Mouse (Mus musculus) cerebellum, adult 2 months (tissue): Measurements from ENCODE around the gene Pipox. TPM values are rescaled to one million over a fixed set of nuclear protein-coding genes. Genes with fewer than 3 reads are reported as not detected.

Source experiments
- DNase-seq, 2 experiments: peaks; one replicate each; pipeline ENCODE4 v3.0.0; 2021
- H3K27ac ChIP-seq: fragments of 200-500 bp; 2 replicates; pipeline ENCODE4 v1.5.1; 2012; ENCODE audit warnings: low read length, control low read depth, inconsistent platforms; ENCODE audit not compliant: insufficient read depth
- H3K27me3 ChIP-seq: fragments of 200-500 bp; 2 replicates; pipeline ENCODE4 v1.6.1; 2012; ENCODE audit warnings: inconsistent platforms, mild to moderate bottlenecking, low read length, moderate library complexity; ENCODE audit not compliant: control insufficient read depth, insufficient read depth
- H3K4me1 ChIP-seq: fragments of 200-500 bp; 2 replicates; pipeline ENCODE4 v1.6.1; 2011; ENCODE audit warnings: low read length; ENCODE audit not compliant: control insufficient read depth, insufficient read depth
- H3K4me3 ChIP-seq: fragments of 200-500 bp; replicated peaks from 2 replicates; pipeline ENCODE3; 2011; ENCODE audit warnings: mild to moderate bottlenecking, low read depth, low read length, control low read depth; ENCODE audit not compliant: insufficient read depth
- CTCF ChIP-seq: fragments of 200-500 bp; IDR thresholded peaks from 2 replicates; pipeline ENCODE4 v1.5.1; 2011; ENCODE audit warnings: low read depth, mild to moderate bottlenecking, control low read depth, low read length, moderate library complexity, borderline replicate concordance; ENCODE audit not compliant: insufficient read depth
- POLR2A ChIP-seq: fragments of 200-500 bp; IDR thresholded peaks from 2 replicates; pipeline ENCODE4 v1.6.1; 2011; ENCODE audit warnings: low read length, control low read depth, borderline replicate concordance; ENCODE audit not compliant: insufficient read depth
- WGBS: fragments of 180-500 bp; shearing (Covaris S2); methylation state at CpG from one replicate; pipeline ENCODE4 v1.1.7; 2018; 5-methylcytosine and 5-hydroxymethylcytosine counted together
- polyA plus RNA-seq: library from polyadenylated mRNA; depleted of rRNA; stranded (reverse); fragments of >200 nt; gene quantifications from 2 replicates; pipeline ENCODE4 v1.2.3, GENCODE M21; 2012

The Pipox gene
- polyA plus RNA-seq, 1 experiment = 9.0 TPM

DNA sequence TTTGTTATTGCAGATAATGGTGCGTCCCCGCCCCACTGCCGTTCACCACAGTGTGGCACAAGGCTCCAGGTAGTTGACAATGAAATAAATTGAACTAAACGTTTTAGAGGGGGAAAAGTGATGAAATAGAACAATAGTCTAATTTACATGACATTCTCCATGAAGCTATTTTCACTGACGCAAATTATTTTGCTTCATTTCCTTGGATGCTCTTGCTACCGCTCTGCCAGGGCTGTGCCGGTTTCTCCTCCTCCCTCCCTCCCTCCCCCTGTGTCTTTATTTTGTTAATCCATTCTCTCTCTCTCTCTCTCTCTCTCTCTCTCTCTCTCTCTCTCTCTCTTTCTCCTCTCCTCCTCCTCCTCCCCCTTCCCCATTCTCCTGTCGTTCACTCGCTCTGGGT, 35.3 kb downstream of the Pipox start:
- Histone ChIP-seq H3K27ac (no peak overlapping the region), H3K4me1 (peaks cover 20% of the 10 kb centered on the region), H3K4me3 (no peak overlapping the region), H3K27me3 (no peaks in the 10 kb centered on the region)
- DNase-seq = no peak
- TF ChIP-seq POLR2A (no peak), CTCF (no peak)
- WGBS = 66% methylated on average over 9 of the region's 9 CpGs

- peaks cover 21% of the 10 kb centered on the region for H3K4me1 ChIP-seq
- H3K27ac ChIP-seq = no peak overlapping the region
- no peak for DNase-seq
- TF ChIP-seq POLR2A (no peak), CTCF (no peak)
- WGBS = 93% methylated on average over 6 of the region's 6 CpGs
- no peaks in the 10 kb centered on the region for H3K27me3 ChIP-seq
- no peak overlapping the region for H3K4me3 ChIP-seq
These were observed 36.8 kb downstream of the Pipox start for GRCm38 (mm10) chr11:77857089-77857488.

DNA sequence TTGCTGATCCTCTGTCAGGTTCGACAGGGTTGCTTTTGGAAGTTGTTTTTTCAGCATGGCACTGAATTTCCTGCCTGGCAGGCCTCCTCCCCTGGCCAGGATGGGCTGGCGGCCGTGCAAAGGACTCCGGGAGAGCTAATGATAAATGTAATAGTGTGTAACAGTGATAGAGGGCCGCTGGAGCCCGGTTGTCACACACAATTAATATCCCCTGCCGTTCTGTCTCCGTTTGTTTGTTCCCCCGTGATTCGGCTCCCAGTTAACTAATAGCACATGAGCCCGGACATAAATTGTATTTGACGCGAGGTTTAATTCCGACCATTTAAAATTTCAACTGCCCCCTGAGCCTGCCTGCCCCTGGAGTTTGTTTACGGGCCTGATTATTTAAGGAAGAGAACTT, 38.5 kb downstream of the Pipox start:
- Histone ChIP-seq H3K4me1 (peaks cover 22% of the 10 kb centered on the region), H3K27ac (no peak overlapping the region), H3K27me3 (no peaks in the 10 kb centered on the region), H3K4me3 (no peak overlapping the region)
- DNase-seq = no peak
- TF ChIP-seq CTCF (no peak), POLR2A (no peak)
- WGBS = 63% methylated on average over 15 of the region's 15 CpGs

GRCm38 (mm10) chr11:77854641-77855040, 39.3 kb downstream of the Pipox start:
- no peak for DNase-seq
- no peak overlapping the region for H3K27ac ChIP-seq
- WGBS = 40% methylated on average over 3 of the region's 3 CpGs
- TF ChIP-seq POLR2A (no peak), CTCF (no peak)
- peaks cover 28% of the 10 kb centered on the region for H3K4me1 ChIP-seq
- H3K4me3 ChIP-seq = no peak overlapping the region
- no peaks in the 10 kb centered on the region for H3K27me3 ChIP-seq

DNA sequence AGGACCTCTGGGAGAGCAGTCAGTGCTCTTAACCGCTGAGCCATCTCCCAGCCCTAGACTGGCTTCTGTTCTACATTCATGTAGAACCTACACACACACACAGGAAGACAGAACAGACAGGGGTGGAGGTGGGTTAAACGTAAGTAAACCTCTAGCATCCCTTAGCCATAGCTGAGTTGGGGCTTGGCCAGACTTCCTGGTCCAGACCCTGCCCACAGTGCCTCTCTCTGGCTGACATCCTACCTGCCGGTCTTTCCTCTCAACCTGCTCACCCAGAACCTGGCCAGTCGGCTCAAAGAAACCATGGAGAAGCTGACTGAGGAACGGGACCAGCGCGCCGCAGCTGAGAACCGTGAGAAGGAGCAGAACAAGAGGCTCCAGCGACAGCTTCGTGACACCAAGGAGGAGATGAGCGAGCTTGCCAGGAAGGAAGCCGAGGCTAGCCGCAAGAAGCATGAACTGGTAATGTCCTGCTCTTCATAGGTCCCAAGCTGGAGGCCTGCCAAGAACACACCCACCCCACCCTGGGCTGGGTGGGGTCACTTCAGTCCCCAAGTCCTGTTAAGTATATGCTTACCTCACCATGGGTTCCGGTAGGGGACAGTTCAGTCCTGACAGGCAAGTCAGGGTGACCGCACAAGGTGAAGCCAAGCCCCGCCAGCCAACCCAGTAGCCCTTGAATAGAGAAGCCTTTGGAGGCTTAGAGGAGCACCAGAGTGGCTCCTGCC, 40.8 kb downstream of the Pipox start:
- Histone ChIP-seq H3K27ac (no peak overlapping the region), H3K4me3 (no peak overlapping the region), H3K27me3 (no peaks in the 10 kb centered on the region), H3K4me1 (peaks cover 32% of the 10 kb centered on the region)
- WGBS = 82% methylated on average over 17 of the region's 17 CpGs
- DNase-seq = no peak
- no peak for TF ChIP-seq CTCF
- no peak for TF ChIP-seq POLR2A

- TF ChIP-seq CTCF (no peak), POLR2A (no peak)
- H3K4me3 ChIP-seq = no peak overlapping the region
- no peak for DNase-seq
- no peaks in the 10 kb centered on the region for H3K27me3 ChIP-seq
- 38% methylated on average over 3 of the region's 3 CpGs for WGBS
- H3K4me1 ChIP-seq = peaks cover 30% of the 10 kb centered on the region
- H3K27ac ChIP-seq = no peak overlapping the region
These were observed 41.7 kb downstream of the Pipox start for GRCm38 (mm10) chr11:77852195-77852594.

DNA sequence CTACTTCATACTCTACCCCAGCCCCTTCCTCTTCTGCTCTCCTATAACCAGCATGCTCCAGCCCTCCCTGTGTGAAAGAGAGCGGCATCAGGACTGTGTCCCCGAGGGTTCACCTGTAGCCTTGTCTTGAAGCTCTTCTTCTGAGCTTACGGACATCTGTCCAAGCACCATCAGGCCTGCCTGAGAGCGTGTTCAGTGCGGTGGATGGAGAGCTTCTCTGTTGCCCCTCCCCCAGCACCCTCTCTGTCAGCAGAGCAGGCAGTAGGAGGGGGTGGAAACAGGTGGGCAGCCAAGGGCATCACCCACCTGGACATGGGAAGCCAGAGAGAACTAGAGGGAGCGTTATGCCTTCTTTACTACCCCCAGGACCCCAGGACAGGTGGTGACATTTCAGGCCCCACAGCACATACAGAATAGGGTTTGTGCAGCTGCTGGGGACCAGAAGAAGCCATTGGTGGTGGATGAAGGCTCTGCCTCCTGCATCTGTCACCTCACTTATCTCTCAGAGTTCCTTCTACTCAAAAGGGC, 42.3 kb downstream of the Pipox start:
- Histone ChIP-seq H3K4me1 (peaks cover 30% of the 10 kb centered on the region), H3K4me3 (no peak overlapping the region), H3K27me3 (no peaks in the 10 kb centered on the region), H3K27ac (no peak overlapping the region)
- TF ChIP-seq CTCF (no peak), POLR2A (no peak)
- DNase-seq = no peak
- WGBS = 59% methylated on average over 6 of the region's 6 CpGs

- H3K27me3 ChIP-seq = no peaks in the 10 kb centered on the region
- DNase-seq = peak; percentile 70 to 77
- peak overlapping the region; percentile 26 for H3K27ac ChIP-seq
- WGBS = 18% methylated on average over 24 of the region's 24 CpGs
- H3K4me3 ChIP-seq = peak overlapping the region; percentile 10
- 0 out of 2 replicates have a peak, but pooled peaks have one; percentile 4 for TF ChIP-seq CTCF
- TF ChIP-seq POLR2A = no peak
- peaks cover 33% of the 10 kb centered on the region for H3K4me1 ChIP-seq
These were observed 43.3 kb downstream of the Pipox start for GRCm38 (mm10) chr11:77850401-77851244.
